Mouse (Mus musculus): ENCODE data around the gene Mmadhc.

Mmadhc gene

DNA sequence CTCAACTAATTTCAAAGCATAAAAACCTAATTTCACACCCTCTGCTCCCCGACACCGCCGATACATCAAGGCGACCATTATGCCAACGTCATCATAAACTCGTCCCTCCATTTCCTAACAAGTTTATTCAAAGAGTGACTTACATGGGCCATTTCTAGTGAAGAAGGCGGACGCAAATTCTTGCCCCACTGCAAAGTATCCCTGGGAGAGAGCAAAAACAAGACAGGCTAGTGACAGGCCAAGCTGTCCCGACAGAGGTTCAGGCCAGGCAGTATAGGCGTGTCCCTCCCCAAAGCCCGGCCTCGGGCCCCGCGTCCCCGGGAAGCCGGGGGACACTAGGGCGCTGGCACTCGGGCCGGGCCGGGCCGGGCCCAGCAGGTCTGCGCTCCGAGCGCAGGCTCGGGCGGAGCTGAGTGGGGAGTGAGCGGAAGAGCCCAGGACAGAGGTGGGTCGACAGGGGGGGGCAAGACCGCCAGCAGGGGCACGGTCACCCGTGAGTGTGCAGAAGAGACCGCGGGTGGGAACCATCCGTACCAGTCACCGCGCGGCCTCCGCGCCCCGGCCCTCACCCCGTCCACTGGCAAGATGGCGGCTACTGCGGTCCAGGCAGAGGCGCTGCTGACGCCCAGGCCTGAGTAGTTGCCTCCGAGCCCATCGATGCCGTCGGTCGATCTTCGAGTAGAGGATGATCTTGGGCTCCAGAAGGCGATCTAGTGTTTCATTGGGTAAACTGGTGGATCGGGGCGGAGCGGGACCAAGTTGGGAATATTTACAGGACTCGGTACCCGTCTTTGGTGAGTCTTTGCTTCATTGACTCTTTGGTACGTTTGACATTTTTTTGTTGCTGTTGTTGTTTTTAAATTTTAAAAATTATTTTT, at the start of gene Mmadhc:
TSS of gene Mmadhc (minus strand) at position 693 of the 878 bp plus-strand sequence.
- in situ Hi-C loops (cut with MboI, MseI): loop anchor here (25.0 kb wide), 1 partner anchor 1791 kb away; no protein-coding TSS in a partner anchor

GRCm38 (mm10) chr2:50343598-50343997, 47.0 kb upstream of the Mmadhc start:
- in situ Hi-C loops (cut with MboI, MseI): no loop called here

DNA sequence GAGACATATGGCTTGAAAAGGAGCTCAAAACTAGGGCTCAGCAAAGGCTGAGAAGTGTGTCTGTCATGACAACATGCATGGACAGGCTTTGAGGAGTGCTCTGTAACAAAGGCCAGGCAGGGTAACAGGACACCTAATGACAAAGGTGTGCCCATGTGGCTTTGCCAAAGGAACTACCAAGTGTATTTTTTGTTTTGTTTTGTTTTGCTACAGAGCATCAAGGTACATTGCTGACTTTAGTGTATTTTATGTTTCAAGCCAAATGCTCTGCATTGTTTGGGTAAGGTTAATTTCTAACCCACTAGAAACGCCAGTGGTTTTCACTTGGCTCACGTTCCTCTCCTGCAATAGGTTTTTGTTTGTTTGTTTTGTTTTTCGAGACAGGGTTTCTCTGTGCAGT, 42.5 kb upstream of the Mmadhc start:
- in situ Hi-C loops (cut with MboI, MseI): no loop called here

- in situ Hi-C loops (cut with MboI, MseI): no loop called here
Measured at GRCm38 (mm10) chr2:50337596-50337995, 41.0 kb upstream of the Mmadhc start.

DNA sequence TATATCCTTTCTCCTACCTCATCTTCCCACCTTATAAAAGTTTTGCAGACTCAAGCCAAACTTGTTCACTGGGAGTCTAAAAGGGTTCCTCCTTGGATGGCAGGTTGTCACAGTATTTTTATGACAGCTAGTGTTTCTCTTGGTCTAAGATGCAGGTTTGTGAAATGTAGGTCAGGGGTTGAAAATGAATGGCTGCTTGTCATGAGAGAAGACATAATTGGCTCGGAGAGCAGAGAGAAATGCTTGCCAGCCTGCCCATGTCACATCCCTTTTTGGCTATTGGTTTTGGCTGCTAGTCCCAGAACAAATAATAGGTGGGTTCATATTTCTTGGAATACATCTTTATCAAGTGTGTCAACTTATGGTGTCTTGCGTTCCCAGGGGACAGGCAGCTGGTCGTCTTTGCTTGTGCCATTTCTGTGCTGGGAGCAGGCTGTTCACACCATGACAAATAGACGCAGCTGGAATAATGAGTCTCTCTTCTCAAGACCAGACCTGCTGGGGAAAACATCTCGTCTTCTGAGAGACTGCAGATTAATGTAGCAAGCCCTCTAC, 35.2 kb upstream of the Mmadhc start:
- in situ Hi-C loops (cut with MboI, MseI): no loop called here

- in situ Hi-C loops (cut with MboI, MseI): no loop called here
Measured at GRCm38 (mm10) chr2:50328181-50328580, 31.6 kb upstream of the Mmadhc start.

GRCm38 (mm10) chr2:50324799-50325198, 28.2 kb upstream of the Mmadhc start:
- in situ Hi-C loops (cut with MboI, MseI): loop anchor here (25.0 kb wide), 1 partner anchor 1588 kb away; no protein-coding TSS in a partner anchor

DNA sequence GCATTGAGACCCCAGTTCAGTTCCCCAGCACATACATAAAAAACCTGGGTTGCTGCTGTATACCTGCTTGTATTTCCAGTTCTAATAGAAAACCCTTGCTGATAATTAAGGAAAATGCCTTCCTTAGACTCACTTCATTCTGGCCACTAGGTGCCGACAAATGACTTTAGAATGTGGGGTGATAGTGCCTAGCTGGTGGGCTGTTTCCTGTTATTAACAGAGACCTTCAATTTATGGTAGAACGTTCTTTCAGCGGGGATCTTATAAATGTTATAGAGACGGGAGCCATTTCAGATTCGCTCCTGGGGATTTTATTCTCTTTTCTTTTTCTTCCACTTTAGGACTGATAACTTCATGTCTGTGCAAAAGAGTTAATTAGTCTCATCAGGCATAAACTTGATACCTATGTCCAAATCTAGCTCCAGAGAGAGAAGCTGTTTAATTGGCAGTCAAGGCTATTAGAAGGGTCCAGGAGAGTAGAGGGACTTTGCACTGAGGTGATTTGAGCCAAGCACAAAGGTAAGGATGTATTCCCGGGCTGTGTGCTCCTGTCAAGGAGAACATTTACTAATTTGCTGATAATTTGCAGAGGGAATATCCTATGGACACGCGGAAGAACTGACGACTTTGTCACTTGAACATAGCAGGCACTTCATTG, 10.2 kb upstream of the Mmadhc start:
- in situ Hi-C loops (cut with MboI, MseI): loop anchor here (10.0 to 25.0 kb wide), 2 partner anchors 588 to 1606 kb away; no protein-coding TSS in a partner anchor

- in situ Hi-C loops (cut with MboI, MseI): loop anchor here (10.0 to 25.0 kb wide), 2 partner anchors 590 to 1607 kb away; no protein-coding TSS in a partner anchor
Measured at GRCm38 (mm10) chr2:50304824-50305577, 8.4 kb upstream of the Mmadhc start.

DNA sequence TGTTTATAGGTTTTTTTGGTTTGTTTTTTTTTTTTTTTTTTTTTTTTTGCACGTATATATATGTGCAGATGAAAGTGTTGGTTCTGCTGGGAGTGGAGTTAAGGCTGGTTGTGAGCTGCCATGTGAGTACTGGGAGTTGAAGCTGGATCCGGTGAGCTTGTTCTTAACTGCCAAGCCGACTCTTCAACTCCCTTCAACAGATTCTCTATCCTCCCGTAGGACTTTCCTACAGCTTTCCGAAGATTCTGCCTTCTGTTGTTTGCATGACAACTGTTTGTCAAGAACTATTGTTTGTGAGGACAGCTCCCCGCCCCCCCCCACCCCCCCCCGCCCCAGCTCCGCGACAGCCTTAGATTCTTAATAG, 368 bp upstream of the Mmadhc start:
- in situ Hi-C loops (cut with MboI, MseI): loop anchor here (25.0 kb wide), 1 partner anchor 1790 kb away; no protein-coding TSS in a partner anchor

GRCm38 (mm10) chr2:50295562-50295961, 1.0 kb downstream of the Mmadhc start:
- in situ Hi-C loops (cut with MboI, MseI): loop anchor here (25.0 kb wide), 1 partner anchor 1792 kb away; no protein-coding TSS in a partner anchor

DNA sequence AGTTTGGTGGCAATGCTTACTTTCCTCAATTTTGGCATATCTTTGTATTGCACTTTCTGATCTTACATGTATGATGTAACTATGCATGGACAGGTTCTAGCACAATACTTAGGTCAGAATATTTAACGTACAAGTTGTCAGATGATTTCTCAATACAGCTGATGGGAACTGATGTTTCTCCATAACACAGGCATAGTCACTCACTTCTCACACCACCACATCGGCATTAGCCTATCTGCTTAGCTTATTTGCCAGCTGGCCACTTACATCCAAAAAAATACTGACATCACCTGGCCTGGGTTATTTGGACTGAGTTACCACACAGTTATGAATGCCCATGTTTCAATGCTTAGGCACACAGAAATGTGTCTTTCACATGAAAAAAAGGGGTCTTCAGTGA, 2.5 kb downstream of the Mmadhc start:
- in situ Hi-C loops (cut with MboI, MseI): loop anchor here (25.0 kb wide), 1 partner anchor 1793 kb away; no protein-coding TSS in a partner anchor

DNA sequence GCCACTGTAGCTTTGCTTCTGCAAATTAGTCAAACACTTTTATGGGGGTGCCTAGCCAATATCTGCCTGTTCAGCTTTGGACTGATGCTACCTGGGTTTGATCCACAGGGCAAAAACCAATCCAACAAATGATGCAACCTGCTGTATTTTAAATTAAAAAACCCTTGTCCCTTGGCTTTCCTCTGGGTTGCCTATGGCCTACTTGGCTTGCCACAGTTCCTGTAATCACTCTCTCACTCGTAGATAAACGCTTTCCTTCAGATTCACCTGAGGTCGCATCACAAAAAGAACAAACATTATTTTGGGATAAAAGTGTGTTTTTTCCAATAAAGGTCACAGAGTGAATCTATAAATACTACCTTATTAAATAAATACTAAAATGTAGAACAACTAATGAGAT, 3.0 kb downstream of the Mmadhc start:
- in situ Hi-C loops (cut with MboI, MseI): loop anchor here (25.0 kb wide), 1 partner anchor 1794 kb away; no protein-coding TSS in a partner anchor

DNA sequence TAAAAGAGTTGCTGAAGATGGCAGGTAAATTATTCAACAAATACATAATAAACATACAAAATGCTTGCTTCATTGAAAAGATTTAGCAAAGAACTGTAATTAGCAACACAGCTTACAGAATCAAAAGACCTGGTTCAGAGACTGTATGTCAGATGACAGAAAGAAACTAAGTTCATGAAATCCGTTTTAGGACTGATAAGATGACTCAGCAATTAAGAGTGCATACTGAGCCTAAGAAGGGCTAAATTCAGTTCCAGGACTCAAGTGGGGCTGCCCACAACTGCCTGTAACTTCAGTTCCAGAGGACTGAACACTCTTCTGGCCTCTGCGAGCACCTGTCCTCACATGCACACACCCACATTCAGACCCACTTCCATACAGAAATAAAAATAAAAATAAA, 4.7 kb downstream of the Mmadhc start:
- in situ Hi-C loops (cut with MboI, MseI): loop anchor here (25.0 kb wide), 1 partner anchor 1795 kb away; no protein-coding TSS in a partner anchor

DNA sequence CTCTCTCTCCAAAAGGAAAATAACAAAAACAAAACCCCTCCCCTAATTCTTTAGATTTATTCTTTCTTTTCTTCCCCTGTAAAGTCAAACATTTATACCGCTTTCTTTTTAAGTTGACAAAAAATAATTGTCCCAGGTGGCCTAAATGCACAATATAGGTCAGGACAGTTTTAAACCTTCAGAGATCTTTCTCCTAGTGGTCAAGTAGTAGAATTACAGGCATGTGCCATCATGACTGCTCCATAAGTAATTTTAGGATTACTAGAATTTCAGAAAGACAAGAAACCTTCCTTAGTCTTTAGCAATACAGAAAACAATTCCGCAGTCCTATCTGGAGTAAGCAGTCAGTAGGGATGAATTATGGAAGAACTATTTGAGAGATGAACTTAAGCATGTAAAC, 5.8 kb downstream of the Mmadhc start:
- in situ Hi-C loops (cut with MboI, MseI): loop anchor here (25.0 kb wide), 1 partner anchor 1797 kb away; no protein-coding TSS in a partner anchor

DNA sequence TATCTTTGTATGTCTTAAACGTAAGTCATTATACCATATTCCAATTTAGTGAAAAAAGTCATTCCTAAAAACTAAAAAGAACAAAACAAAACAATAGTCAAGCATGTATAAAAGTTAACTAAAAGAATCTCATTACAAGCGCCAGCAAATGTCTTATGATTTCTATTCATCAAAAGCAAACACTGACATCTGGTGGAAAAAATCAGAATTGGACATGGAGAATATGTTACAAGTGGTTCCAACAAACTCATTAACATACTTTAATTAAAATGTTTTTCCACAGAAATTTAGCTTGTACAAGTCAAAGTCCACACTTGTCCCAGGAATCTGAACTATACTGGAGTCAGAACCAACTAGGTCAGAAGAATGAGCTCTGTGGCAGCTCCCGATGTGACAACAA, 11.8 kb downstream of the Mmadhc start:
- in situ Hi-C loops (cut with MboI, MseI): loop anchor here (25.0 kb wide), 1 partner anchor 1803 kb away; no protein-coding TSS in a partner anchor

DNA sequence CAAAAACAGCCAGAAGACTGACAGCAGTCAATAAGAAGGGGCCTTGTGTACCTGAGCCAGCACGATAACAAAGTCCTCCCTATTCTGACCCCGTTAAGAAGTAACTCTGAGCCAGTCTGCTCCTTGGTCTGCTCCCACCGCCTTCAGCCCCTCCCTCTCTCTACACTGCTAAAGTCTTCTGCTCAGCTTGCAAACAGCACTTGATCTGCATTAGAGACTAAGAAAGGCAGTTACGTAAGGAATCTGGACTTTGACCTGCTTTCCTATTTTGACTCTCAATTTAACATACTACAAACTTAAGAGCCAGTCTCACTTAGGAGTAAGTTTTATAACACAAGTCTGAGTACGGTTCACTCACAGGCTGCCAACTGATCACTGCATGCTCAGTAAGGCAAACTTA, 12.6 kb downstream of the Mmadhc start:
- in situ Hi-C loops (cut with MboI, MseI): loop anchor here (25.0 kb wide), 1 partner anchor 1803 kb away; no protein-coding TSS in a partner anchor

DNA sequence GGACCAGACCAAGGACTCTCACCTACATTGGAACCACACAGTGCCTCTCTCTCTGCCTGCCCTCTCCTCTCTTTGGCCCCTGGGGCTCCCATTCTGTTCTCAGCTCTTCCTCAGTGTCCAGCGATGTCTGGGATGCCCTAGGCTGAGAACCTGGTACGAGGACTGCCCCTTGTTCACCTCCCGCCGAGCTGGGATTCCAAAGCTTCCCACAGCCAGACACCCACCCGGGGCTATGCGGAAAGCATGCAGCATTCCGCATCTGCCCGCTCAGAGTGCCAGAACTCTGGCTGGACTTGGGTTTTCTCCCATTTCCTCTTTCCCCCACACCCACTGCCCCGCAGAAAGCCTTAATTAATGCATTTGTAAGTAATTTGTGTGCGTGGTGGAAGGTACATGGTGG, 19.9 kb downstream of the Mmadhc start:
- in situ Hi-C loops (cut with MboI, MseI): loop anchor here (10.0 to 25.0 kb wide), 2 partner anchors 512 to 1811 kb away; no protein-coding TSS in a partner anchor

DNA sequence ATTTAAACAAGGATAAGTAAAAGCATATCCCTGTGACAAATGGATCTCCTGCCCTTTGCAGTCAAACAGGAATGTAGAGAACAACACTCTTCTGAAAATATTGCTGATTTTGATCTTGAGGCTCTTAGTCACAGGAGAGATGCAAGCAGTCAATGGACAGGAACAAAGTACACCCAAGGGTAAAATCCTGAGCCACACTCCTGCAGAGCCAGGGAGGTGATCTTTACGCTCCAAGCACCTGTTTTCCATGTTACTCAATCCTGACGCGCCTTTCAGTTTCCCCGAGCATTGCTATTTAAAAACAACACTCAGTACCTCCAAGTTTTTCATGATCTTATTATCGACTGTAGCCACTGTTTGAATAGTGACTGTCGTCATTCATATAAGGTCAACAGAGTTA, 23.2 kb downstream of the Mmadhc start:
- in situ Hi-C loops (cut with MboI, MseI): loop anchor here (10.0 kb wide), 1 partner anchor 509 kb away; no protein-coding TSS in a partner anchor

GRCm38 (mm10) chr2:50272165-50272564, 24.4 kb downstream of the Mmadhc start:
- in situ Hi-C loops (cut with MboI, MseI): loop anchor here (10.0 kb wide), 1 partner anchor 507 kb away; no protein-coding TSS in a partner anchor

DNA sequence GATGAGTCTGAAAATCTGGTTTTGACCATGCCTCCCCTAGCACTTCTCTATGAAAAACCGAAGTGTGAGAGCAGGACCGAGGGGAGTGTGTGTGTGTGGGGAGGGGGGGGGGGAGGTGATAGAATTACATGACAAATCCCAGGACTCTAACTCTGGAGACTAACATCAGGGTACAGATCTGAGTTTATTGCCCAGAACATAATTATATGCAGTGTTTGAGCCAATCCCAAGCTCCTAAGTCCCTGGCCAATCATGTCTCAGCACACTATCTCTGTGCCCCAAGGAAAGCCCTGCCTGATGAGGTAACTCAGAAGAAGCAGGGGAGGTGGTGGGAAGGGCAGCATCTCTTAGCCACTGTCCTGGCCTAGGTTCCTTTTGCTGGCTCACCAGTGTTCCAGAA, 28.1 kb downstream of the Mmadhc start:
- in situ Hi-C loops (cut with MboI, MseI): no loop called here
